Mouse (Mus musculus) ES-E14 (cell line): ENCODE measurements around the gene 1700029P11Rik. TPM values are rescaled to one million over a fixed set of nuclear protein-coding genes. Genes with fewer than 3 reads are reported as not detected.

Experiments
- DNase-seq: peaks from one replicate; pipeline ENCODE4 v3.0.0-alpha.2; 2013; ENCODE audit warnings: low read depth, low spot score
- H3K27ac ChIP-seq: 2 replicates; pipeline ENCODE4 v1.5.1; 2012; ENCODE audit warnings: low read depth, mild to moderate bottlenecking, low read length, moderate library complexity, mixed read lengths; ENCODE audit not compliant: poor library complexity, insufficient read depth, severe bottlenecking
- H3K36me3 ChIP-seq: 2 replicates; pipeline ENCODE4 v1.6.1; 2012; ENCODE audit warnings: mild to moderate bottlenecking, low read length, moderate library complexity, mixed read lengths; ENCODE audit not compliant: control insufficient read depth, poor library complexity, insufficient read depth, severe bottlenecking
- H3K4me1 ChIP-seq, 2 experiments: fragments of 150-350 bp in 1 of 2; sonication (generic) in 1 of 2; 2 replicates each; pipeline ENCODE4 v1.6.1; 2012; ENCODE audit warnings: low read length in 2 of 2, mild to moderate bottlenecking in 1 of 2, mixed read lengths in 1 of 2; ENCODE audit not compliant: control insufficient read depth in 2 of 2, insufficient read depth in 2 of 2, poor library complexity in 1 of 2
- H3K4me3 ChIP-seq, 2 experiments: fragments of 150-350 bp in 1 of 2; sonication (generic) in 1 of 2; 2 replicates each; pipeline ENCODE4 v1.5.1; 2012; ENCODE audit warnings: low read length in 2 of 2, low read depth in 1 of 2, mild to moderate bottlenecking in 1 of 2, mixed read lengths in 1 of 2; ENCODE audit not compliant: insufficient read depth in 1 of 2, poor library complexity in 1 of 2, severe bottlenecking in 1 of 2
- H3K9ac ChIP-seq: 2 replicates; pipeline ENCODE4 v1.6.1; 2012; ENCODE audit warnings: low read depth, mild to moderate bottlenecking, low read length, mixed read lengths; ENCODE audit not compliant: poor library complexity, insufficient read depth, severe bottlenecking
- H3K9me3 ChIP-seq: fragments of 150-350 bp; sonication (generic); 2 replicates; pipeline ENCODE4 v1.6.1; 2012; ENCODE audit warnings: low read depth, mild to moderate bottlenecking, low read length; ENCODE audit not compliant: control insufficient read depth, insufficient read depth
- CHD2 ChIP-seq: IDR thresholded peaks from 2 replicates; pipeline ENCODE4 v1.6.1; 2014; ENCODE audit warnings: mild to moderate bottlenecking, low read depth, low read length, inconsistent platforms
- HCFC1 ChIP-seq: IDR thresholded peaks from 2 replicates; pipeline ENCODE4 v1.6.1; 2012; ENCODE audit warnings: low read length, inconsistent platforms, borderline replicate concordance; ENCODE audit not compliant: insufficient read depth
- MAFK ChIP-seq: IDR thresholded peaks from 2 replicates; pipeline ENCODE4 v1.6.1; 2014; ENCODE audit warnings: mild to moderate bottlenecking, low read depth, low read length, inconsistent platforms; ENCODE audit not compliant: insufficient read depth
- ZC3H11A ChIP-seq: IDR thresholded peaks from 2 replicates; pipeline ENCODE4 v1.6.1; 2012; ENCODE audit warnings: low read depth, mild to moderate bottlenecking, inconsistent platforms, low read length, borderline replicate concordance
- ZNF384 ChIP-seq: IDR thresholded peaks from 2 replicates; pipeline ENCODE4 v1.6.1; 2012; ENCODE audit warnings: low read depth, low read length, inconsistent platforms
- in situ Hi-C, 2 experiments: fragments of 600-800 bp; cut with MboI; formaldehyde crosslinking; loops; one replicate each; pipeline ENCODE4 v1.15.1; 2025; ENCODE audit warnings: low sequenced_read_pairs in 2 of 2, inconsistent platforms in 1 of 2; ENCODE audit not compliant: unreplicated experiment in 2 of 2
- total RNA-seq: library from RNA; depleted of rRNA; stranded (reverse); fragments of 300-350 nt; gene quantifications from 2 replicates; pipeline ENCODE4 v1.2.3, GENCODE M21; 2012

1700029P11Rik gene
- total RNA-seq, 1 experiment = 29.9 TPM

- H3K36me3 ChIP-seq = peaks cover 43% of the 10 kb centered on the region
- in situ Hi-C loops = no loop called here
Observed at GRCm38 (mm10) chr15:81958906-81959305, 21.4 kb upstream of the 1700029P11Rik start.

GRCm38 (mm10) chr15:81960171-81961077, 19.9 kb upstream of the 1700029P11Rik start, which contains the start of gene Pmm1:
TSS of gene Pmm1 (minus strand) at chr15:81960930.
- H3K27ac ChIP-seq = peak within 1 kb of the TSS; percentile 62
- TF ChIP-seq ZNF384 (no peak), ZC3H11A (no peak), MAFK (no peak), CHD2 (no peak), HCFC1 (no peak)
- H3K4me3 ChIP-seq = peak within 1 kb of the TSS; percentile 79 to 98
- H3K9ac ChIP-seq = peak within 1 kb of the TSS; percentile 79
- H3K4me1 ChIP-seq = peaks cover 5 to 13% of the 10 kb centered on the region in 2 experiments; a peak in 3 of 4 replicates
- in situ Hi-C loops = no loop called here
- DNase-seq = peak; percentile 99
- peaks cover 29% of the 10 kb centered on the region for H3K36me3 ChIP-seq
- H3K9me3 ChIP-seq = no peaks in the 10 kb centered on the region

More at GRCm38 (mm10) chr15:81958906-81959305, 21.4 kb upstream of the 1700029P11Rik start:
- no peaks in the 10 kb centered on the region for H3K9me3 ChIP-seq
- TF ChIP-seq HCFC1 (no peak), ZNF384 (no peak), ZC3H11A (no peak), MAFK (no peak), CHD2 (no peak)
- H3K4me3 ChIP-seq = peak overlapping the region; percentile 79 to 98; a peak in 3 of 4 replicates
- no peak for DNase-seq
- no peak overlapping the region; the same call in 1 of the 2 replicates for H3K27ac ChIP-seq
- H3K4me1 ChIP-seq = peaks cover 5 to 13% of the 10 kb centered on the region in 2 experiments; a peak in 3 of 4 replicates
- H3K9ac ChIP-seq = peak overlapping the region; percentile 79; the same call in 1 of the 2 replicates

GRCm38 (mm10) chr15:81961078-81961451, 19.3 kb upstream of the 1700029P11Rik start:
- no peak for DNase-seq
- peak; percentile 37; the same call in 1 of the 2 replicates for TF ChIP-seq CHD2
- TF ChIP-seq HCFC1 = no peak
- TF ChIP-seq ZC3H11A = no peak
- TF ChIP-seq MAFK = 0 out of 2 replicates have a peak, but pooled peaks have one; percentile 54
- in situ Hi-C loops = no loop called here
- Histone ChIP-seq H3K4me1 (peaks cover 5 to 15% of the 10 kb centered on the region in 2 experiments; a peak in 3 of 4 replicates), H3K4me3 (peak overlapping the region in 1 of 2 experiments; percentile 55; a peak in 3 of 4 replicates), H3K36me3 (peaks cover 23% of the 10 kb centered on the region), H3K27ac (no peak overlapping the region; the same call in 1 of the 2 replicates), H3K9ac (no peak overlapping the region; the same call in 1 of the 2 replicates), H3K9me3 (no peaks in the 10 kb centered on the region)

GRCm38 (mm10) chr15:81964262-81964661, 16.1 kb upstream of the 1700029P11Rik start:
- Histone ChIP-seq H3K27ac (no peak overlapping the region), H3K9ac (no peak overlapping the region), H3K36me3 (no peaks in the 10 kb centered on the region), H3K4me1 (peaks cover 7 to 16% of the 10 kb centered on the region in 2 experiments; a peak in 3 of 4 replicates), H3K9me3 (no peaks in the 10 kb centered on the region), H3K4me3 (no peak overlapping the region)
- no peak for DNase-seq
- TF ChIP-seq CHD2 = no peak
- 0 out of 2 replicates have a peak, but pooled peaks have one; percentile 29 for TF ChIP-seq ZNF384
- no peak for TF ChIP-seq MAFK
- TF ChIP-seq HCFC1 = no peak
- in situ Hi-C loops = no loop called here
